Mouse (Mus musculus) liver, adult 2 months (tissue): ENCODE measurements at regions not wholly inside any gene's neighbourhood (a gene's known extent, or its start where the extent isn't known, plus 50 kb on each side); places are given as distances from the start of the nearest gene placed in this dataset.

Source experiments
- DNase-seq: peaks from one replicate; pipeline ENCODE4 v3.0.0-alpha.2; 2011; ENCODE audit warnings: low read depth, low spot score; ENCODE audit errors: extremely low read depth
- H3K27ac ChIP-seq: fragments of 200-500 bp; replicated peaks from 2 replicates; pipeline ENCODE4 v1.5.1; 2012; ENCODE audit warnings: low read depth, mild to moderate bottlenecking, control low read depth, inconsistent platforms, low read length; ENCODE audit not compliant: insufficient read depth
- H3K27me3 ChIP-seq: fragments of 200-500 bp; 2 replicates; pipeline ENCODE4 v1.6.1; 2012; ENCODE audit warnings: mild to moderate bottlenecking, moderate library complexity, low read length, inconsistent platforms; ENCODE audit not compliant: control insufficient read depth, insufficient read depth
- H3K36me3 ChIP-seq: fragments of 200-500 bp; 2 replicates; pipeline ENCODE4 v1.6.1; 2012; ENCODE audit warnings: low read length, inconsistent platforms; ENCODE audit not compliant: control insufficient read depth, insufficient read depth
- H3K4me1 ChIP-seq: fragments of 200-500 bp; 2 replicates; pipeline ENCODE4 v1.6.1; 2011; ENCODE audit warnings: low read length; ENCODE audit not compliant: control insufficient read depth, insufficient read depth
- H3K4me3 ChIP-seq: fragments of 200-500 bp; 2 replicates; pipeline ENCODE4 v1.5.1; 2011; ENCODE audit warnings: low read depth, mild to moderate bottlenecking, control low read depth, low read length, moderate library complexity; ENCODE audit not compliant: insufficient read depth
- H3K79me2 ChIP-seq: fragments of 200-500 bp; 2 replicates; pipeline ENCODE4 v1.6.1; 2012; ENCODE audit warnings: inconsistent platforms, mild to moderate bottlenecking, low read length, moderate library complexity; ENCODE audit not compliant: control insufficient read depth, insufficient read depth
- H3K9ac ChIP-seq: fragments of 200-500 bp; 2 replicates; pipeline ENCODE4 v1.6.1; 2012; ENCODE audit warnings: low read depth, mild to moderate bottlenecking, control low read depth, inconsistent platforms, low read length
- CTCF ChIP-seq: fragments of 200-500 bp; IDR thresholded peaks from 2 replicates; pipeline ENCODE4 v1.5.1; 2011; ENCODE audit warnings: low read depth, low read length, control low read depth
- POLR2A ChIP-seq: fragments of 200-500 bp; IDR thresholded peaks from 2 replicates; pipeline ENCODE4 v1.6.1; 2011; ENCODE audit warnings: low read length, control low read depth; ENCODE audit not compliant: insufficient read depth; ENCODE audit errors: extremely low read depth
- WGBS: fragments of 180-500 bp; shearing (Covaris S2); methylation state at CpG from one replicate; pipeline ENCODE4 v1.1.7; 2018; 5-methylcytosine and 5-hydroxymethylcytosine counted together

GRCm38 (mm10) chr19:59395739-59396138 lies 50.2 kb upstream of the Pdzd8 start:
- WGBS: 66% methylated on average over 9 of the region's 9 CpGs
- no peak for TF ChIP-seq CTCF
- no peak for TF ChIP-seq POLR2A
- Histone ChIP-seq H3K4me1 (no peaks in the 10 kb centered on the region), H3K27ac (no peak overlapping the region), H3K4me3 (no peak overlapping the region), H3K79me2 (no peaks in the 10 kb centered on the region), H3K36me3 (no peaks in the 10 kb centered on the region), H3K27me3 (peaks cover 11% of the 10 kb centered on the region), H3K9ac (no peak overlapping the region)
- DNase-seq: no peak

GRCm38 (mm10) chr19:59396506-59396905 lies 50.9 kb upstream of the Pdzd8 start:
- TF ChIP-seq POLR2A: no peak
- no peak for TF ChIP-seq CTCF
- Histone ChIP-seq H3K4me1 (no peaks in the 10 kb centered on the region), H3K27me3 (peaks cover 14% of the 10 kb centered on the region), H3K79me2 (no peaks in the 10 kb centered on the region), H3K27ac (no peak overlapping the region), H3K4me3 (no peak overlapping the region), H3K36me3 (no peaks in the 10 kb centered on the region), H3K9ac (no peak overlapping the region)
- WGBS: 75% methylated on average over 3 of the region's 3 CpGs
- no peak for DNase-seq

- no peak overlapping the region for H3K9ac ChIP-seq
- WGBS: 41% methylated on average over 11 of the region's 11 CpGs
- no peak for DNase-seq
- no peaks in the 10 kb centered on the region for H3K4me1 ChIP-seq
- H3K79me2 ChIP-seq: no peaks in the 10 kb centered on the region
- no peaks in the 10 kb centered on the region for H3K36me3 ChIP-seq
- TF ChIP-seq POLR2A: no peak
- no peak for TF ChIP-seq CTCF
- no peak overlapping the region for H3K27ac ChIP-seq
- H3K27me3 ChIP-seq: peaks cover 15% of the 10 kb centered on the region
- no peak overlapping the region for H3K4me3 ChIP-seq
Observed at GRCm38 (mm10) chr19:59399849-59400585, 54.4 kb upstream of the Pdzd8 start.

DNA sequence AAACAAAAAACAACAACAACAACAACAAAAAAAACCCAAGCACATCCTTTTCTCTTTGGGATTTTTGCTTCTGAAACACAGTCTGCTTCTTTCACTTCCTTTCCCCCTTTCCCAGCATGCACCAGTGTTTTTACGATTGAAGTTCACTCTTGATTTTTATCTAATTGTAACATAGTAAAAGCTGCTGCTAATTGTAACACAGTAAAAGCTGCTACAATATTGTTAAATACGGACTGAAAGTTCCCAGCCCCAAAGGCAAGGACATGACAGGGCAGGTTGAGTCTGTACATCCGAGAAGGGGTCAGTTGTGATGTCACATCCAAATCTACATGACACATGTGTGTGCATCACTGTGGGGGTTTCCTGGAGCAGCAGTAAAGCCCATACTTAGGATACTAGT lies 55.7 kb upstream of the Pdzd8 start:
- DNase-seq: no peak
- Histone ChIP-seq H3K27ac (no peak overlapping the region), H3K36me3 (no peaks in the 10 kb centered on the region), H3K4me3 (no peak overlapping the region), H3K27me3 (peaks cover 13% of the 10 kb centered on the region), H3K9ac (no peak overlapping the region), H3K4me1 (no peaks in the 10 kb centered on the region), H3K79me2 (no peaks in the 10 kb centered on the region)
- WGBS: 69% methylated on average over 3 of the region's 3 CpGs
- TF ChIP-seq CTCF (no peak), POLR2A (no peak)

- Histone ChIP-seq H3K79me2 (no peaks in the 10 kb centered on the region), H3K27ac (no peak overlapping the region), H3K9ac (no peak overlapping the region), H3K4me3 (no peak overlapping the region), H3K36me3 (no peaks in the 10 kb centered on the region), H3K27me3 (peaks cover 13% of the 10 kb centered on the region), H3K4me1 (no peaks in the 10 kb centered on the region)
- 87% methylated on average over 4 of the region's 4 CpGs for WGBS
- DNase-seq: no peak
- TF ChIP-seq POLR2A (no peak), CTCF (no peak)
Observed at GRCm38 (mm10) chr19:59402097-59402496, 56.1 kb upstream of the Emx2 start.

- WGBS: 98% methylated on average over 2 of the region's 2 CpGs
- DNase-seq: no peak
- TF ChIP-seq POLR2A: no peak
- TF ChIP-seq CTCF: no peak
- Histone ChIP-seq H3K4me1 (peaks cover 7% of the 10 kb centered on the region), H3K79me2 (no peaks in the 10 kb centered on the region), H3K4me3 (no peak overlapping the region), H3K36me3 (no peaks in the 10 kb centered on the region), H3K27ac (no peak overlapping the region), H3K27me3 (peaks cover 13% of the 10 kb centered on the region), H3K9ac (no peak overlapping the region)
Observed at GRCm38 (mm10) chr19:59404082-59404481, 54.1 kb upstream of the Emx2 start.
